Mouse (Mus musculus) Muller cell, postnatal 12 days (primary cell): ENCODE measurements at regions not wholly inside any gene's neighbourhood (a gene's known extent, or its start where the extent isn't known, plus 50 kb on each side); places are given as distances from the start of the nearest gene placed in this dataset.

Experiments
- DNase-seq: peaks from one replicate; pipeline ENCODE4 v3.0.0-alpha.2; 2015; ENCODE audit errors: inconsistent ontology term

DNA sequence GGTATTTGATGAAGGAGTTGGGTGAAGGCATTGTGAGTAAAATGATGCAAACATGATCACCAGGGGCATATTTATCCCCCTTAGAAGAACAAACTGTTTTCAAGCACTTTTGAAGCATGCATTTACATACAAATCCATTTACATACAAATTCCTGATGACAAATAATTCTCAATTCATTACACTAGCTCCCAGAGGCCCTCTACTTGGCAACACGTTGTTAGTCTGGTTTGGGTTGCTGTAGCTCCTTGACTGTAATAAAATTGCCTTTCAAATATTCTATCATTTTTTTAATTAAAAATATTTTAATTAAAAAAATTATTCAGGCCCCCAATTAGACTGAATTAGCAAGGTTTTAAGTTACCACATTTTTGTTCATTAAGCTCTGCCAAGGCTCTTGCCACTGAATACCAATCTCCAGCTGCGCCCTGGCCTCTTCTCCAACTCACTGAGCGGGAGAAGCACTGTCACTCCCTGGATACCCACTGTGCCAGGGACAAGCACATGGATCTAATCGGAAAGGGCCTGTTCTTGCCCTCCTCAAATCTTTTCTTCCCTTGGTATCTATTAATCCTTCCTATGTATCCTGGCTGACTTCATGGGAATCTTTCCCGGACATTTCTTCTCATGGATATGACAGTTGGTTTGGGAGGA is 147.1 kb upstream of the Pou3f4 start:
- DNase-seq, result peak; percentile 29

DNA sequence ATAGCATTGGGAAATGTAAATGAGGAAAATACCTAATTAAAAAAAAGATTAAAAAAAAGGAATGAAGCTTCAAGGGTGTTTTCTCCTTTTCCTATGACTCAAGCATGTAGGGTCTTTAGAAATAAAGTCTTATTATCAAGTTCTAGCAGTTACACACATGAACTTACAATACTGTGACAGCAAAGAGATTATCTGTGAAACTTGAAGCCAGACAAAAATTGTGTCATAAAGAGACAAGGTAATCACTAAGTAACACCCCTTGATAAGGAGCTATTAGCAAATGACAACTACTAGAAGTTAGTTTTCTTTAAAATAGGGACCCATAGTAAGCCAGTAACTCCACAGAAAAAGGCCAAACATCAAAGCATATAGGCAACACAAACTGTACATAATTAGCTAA is 140.9 kb upstream of the Pou3f4 start:
- DNase-seq, result no peak

DNA sequence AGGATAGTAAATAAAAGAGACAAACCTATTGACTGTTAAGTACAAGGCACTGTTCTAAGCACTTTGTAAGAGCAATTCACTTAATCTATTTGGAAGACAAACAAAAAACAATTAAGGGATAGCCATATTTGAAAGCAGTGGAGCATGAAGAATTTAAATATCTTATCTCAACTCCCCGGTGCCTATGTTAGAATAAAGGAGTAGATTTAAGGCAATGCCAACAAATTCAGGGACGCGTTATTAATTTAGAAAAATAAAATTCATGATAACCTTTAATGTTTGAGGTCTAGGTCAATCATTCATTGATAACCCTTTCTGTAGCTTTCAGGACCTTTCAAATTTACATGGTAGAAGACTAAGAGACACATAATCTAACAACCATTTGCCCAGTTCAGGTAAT is 135.5 kb upstream of the Pou3f4 start:
- no peak for DNase-seq

DNA sequence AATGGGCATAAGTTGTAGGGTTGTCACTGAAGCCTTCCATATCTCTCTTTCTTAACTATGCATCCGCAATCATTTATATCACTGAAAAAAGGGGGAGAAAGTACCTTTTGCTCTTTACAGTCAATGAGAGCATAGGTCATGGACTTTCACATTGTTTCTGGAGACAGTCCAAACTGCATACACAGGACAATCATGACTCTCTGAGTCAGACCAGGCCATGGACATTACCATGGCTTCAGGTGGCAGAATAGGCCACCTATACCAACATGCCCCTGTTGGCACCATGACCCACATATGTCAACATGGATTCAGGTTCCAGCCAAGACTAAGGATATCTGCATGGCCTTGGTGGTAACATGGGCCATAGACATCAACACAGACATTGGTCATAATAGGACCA is 133.5 kb upstream of the Pou3f4 start:
- no peak for DNase-seq

DNA sequence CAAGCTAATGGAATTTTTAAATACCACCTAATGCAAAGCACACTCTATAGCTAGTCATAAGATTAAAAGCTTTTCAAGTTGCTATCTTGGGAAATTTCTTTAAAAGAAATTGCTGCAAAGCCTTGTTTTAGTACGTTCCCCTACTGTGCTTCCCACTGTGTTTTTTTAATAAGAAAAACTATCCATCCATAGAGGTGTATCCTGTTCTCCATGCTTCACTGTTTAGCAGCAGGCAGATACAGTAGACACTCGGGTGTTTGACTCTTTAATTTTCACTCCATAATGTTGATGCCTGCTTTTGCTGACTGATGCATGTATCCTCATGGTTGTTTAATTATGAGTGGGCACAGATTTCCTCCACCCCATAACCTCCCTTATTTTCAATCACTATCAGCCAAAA is 113.6 kb upstream of the Pou3f4 start:
- no peak for DNase-seq

DNA sequence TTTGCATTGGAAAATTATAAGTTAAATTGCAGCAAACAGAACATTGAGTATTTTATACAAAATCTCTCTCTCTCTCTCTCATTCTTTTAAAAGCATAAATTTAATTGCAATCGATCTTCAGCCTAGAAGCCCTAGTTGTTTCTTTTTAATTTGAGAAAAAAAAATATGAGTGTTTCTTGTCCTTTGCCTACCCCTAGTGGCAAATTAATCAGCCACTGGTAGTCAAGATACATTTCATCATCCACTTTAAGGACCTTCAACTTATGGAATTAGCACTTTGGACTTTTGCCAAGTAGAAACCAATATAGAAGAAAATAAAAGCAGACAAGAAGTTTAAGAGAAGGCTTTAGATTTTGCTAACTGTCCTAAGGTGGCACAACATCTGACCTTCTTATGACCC is 99.9 kb upstream of the Pou3f4 start:
- no peak for DNase-seq

DNA sequence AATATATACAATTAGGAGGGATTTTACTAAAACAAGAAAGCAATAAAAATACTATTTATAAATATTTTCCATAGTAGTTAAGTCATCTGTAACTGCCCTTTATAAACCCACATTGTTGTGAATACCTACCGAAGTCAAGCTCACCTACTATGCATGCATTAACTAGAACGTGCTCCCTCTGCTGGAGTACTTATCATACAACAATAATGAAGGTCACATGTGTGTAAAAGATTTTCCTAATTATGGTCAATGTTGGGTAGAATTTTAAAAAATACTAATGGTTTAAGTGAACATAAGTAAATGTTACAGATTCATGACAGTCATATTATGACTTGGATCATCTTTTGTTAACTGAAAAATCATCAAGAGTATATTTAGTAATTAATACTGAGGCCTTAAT is 50.0 kb upstream of the Pou3f4 start:
- no peak for DNase-seq
